Mouse (Mus musculus) stomach, embryonic 16.5 days (tissue): ENCODE measurements around the gene Csgalnact2. TPM values are rescaled to one million over a fixed set of nuclear protein-coding genes. Genes with fewer than 3 reads are reported as not detected.
A peak's percentile ranks its signal among the peaks of the same experiment; 100 is the strongest.

Experiments used
- ATAC-seq: fragments of 200-750 bp; cut with Nextera tagmentation; 2 replicates; pipeline ENCODE4 v1.8.0; 2017; ENCODE audit warnings: moderate number of reproducible peaks, moderate TSS enrichment; ENCODE audit not compliant: insufficient read depth, low FRiP score
- H3K27ac ChIP-seq: fragments of 300-500 bp; sonication (generic); 2 replicates; pipeline ENCODE4 v1.5.1; 2014; ENCODE audit warnings: low read length
- H3K27me3 ChIP-seq: fragments of 300-500 bp; sonication (generic); 2 replicates; pipeline ENCODE4 v1.6.1; 2014; ENCODE audit warnings: low read length, control low read depth, mixed read lengths; ENCODE audit not compliant: control insufficient read depth, insufficient read depth
- H3K36me3 ChIP-seq: fragments of 300-500 bp; sonication (generic); 2 replicates; pipeline ENCODE4 v1.6.1; 2014; ENCODE audit warnings: low read length; ENCODE audit not compliant: control insufficient read depth, insufficient read depth
- H3K4me1 ChIP-seq: fragments of 300-500 bp; sonication (generic); 2 replicates; pipeline ENCODE4 v1.6.1; 2014; ENCODE audit warnings: low read length, control low read depth, mixed read lengths; ENCODE audit not compliant: control insufficient read depth, insufficient read depth
- H3K4me2 ChIP-seq: fragments of 300-500 bp; sonication (generic); 2 replicates; pipeline ENCODE4 v1.6.1; 2014; ENCODE audit warnings: low read depth, low read length, mixed read lengths
- H3K4me3 ChIP-seq: fragments of 300-500 bp; sonication (generic); replicated peaks from 2 replicates; pipeline ENCODE4 v1.5.1; 2014; ENCODE audit warnings: mild to moderate bottlenecking, low read length
- H3K9ac ChIP-seq: fragments of 300-500 bp; sonication (generic); 2 replicates; pipeline ENCODE4 v1.6.1; 2014; ENCODE audit warnings: low read length
- H3K9me3 ChIP-seq: fragments of 300-500 bp; sonication (generic); replicated peaks from 2 replicates; pipeline ENCODE4 v1.6.1; 2016; ENCODE audit warnings: low read length, control low read depth; ENCODE audit not compliant: control insufficient read depth
- WGBS: fragments of 180-500 bp; shearing (Covaris S2); extraction: QIAGEN DNeasy Blood & Tissue Kit; methylation state at CpG from one replicate; pipeline ENCODE4 v1.1.7; 2014; 5-methylcytosine and 5-hydroxymethylcytosine counted together
- polyA plus RNA-seq: library from polyadenylated mRNA; unstranded; fragments of >200 nt; fragmentation: Nextera tagmentation; extraction: Ambion mirVana; gene quantifications from 2 replicates; pipeline ENCODE4 v1.2.1, GENCODE M21; 2015

The Csgalnact2 gene
- polyA plus RNA-seq, 1 experiment from 2014 or later, result 16.8 TPM

- no peaks in the 10 kb centered on the region for H3K36me3 ChIP-seq
- no peak overlapping the region for H3K27ac ChIP-seq
- H3K9me3 ChIP-seq, result no peaks in the 10 kb centered on the region
Observed at GRCm38 (mm10) chr6:118074151-118074550, 64.8 kb downstream of the Csgalnact2 start.

GRCm38 (mm10) chr6:118072176-118072575, 66.8 kb downstream of the Csgalnact2 start:
- ATAC-seq, result no peak
- no peak overlapping the region for H3K27ac ChIP-seq
- no peak overlapping the region for H3K9ac ChIP-seq
- H3K4me2 ChIP-seq, result no peak overlapping the region
- H3K36me3 ChIP-seq, result no peaks in the 10 kb centered on the region
- H3K9me3 ChIP-seq, result no peaks in the 10 kb centered on the region
- no peaks in the 10 kb centered on the region for H3K27me3 ChIP-seq
- H3K4me3 ChIP-seq, result no peak overlapping the region
- peaks cover 1% of the 10 kb centered on the region for H3K4me1 ChIP-seq
- 88% methylated on average over 1 of the region's 1 CpGs for WGBS

More at GRCm38 (mm10) chr6:118074151-118074550, 64.8 kb downstream of the Csgalnact2 start:
- Histone ChIP-seq H3K27me3 (no peaks in the 10 kb centered on the region), H3K9ac (no peak overlapping the region), H3K4me2 (no peak overlapping the region), H3K4me3 (no peak overlapping the region), H3K4me1 (no peaks in the 10 kb centered on the region; the same call in 1 of the 2 replicates)
- no peak for ATAC-seq
- 36% methylated on average over 3 of the region's 3 CpGs for WGBS

- no peak for ATAC-seq
- Histone ChIP-seq H3K4me3 (no peak overlapping the region), H3K27ac (no peak overlapping the region), H3K27me3 (0 out of 2 replicates have a peak, but pooled peaks cover 3% of the 10 kb centered on the region), H3K9ac (no peak overlapping the region), H3K9me3 (no peaks in the 10 kb centered on the region), H3K36me3 (no peaks in the 10 kb centered on the region), H3K4me2 (no peak overlapping the region), H3K4me1 (peaks cover 9% of the 10 kb centered on the region)
- WGBS, result 73% methylated on average over 3 of the region's 3 CpGs
Observed at GRCm38 (mm10) chr6:118071416-118071815, 67.5 kb downstream of the Csgalnact2 start.

- no peaks in the 10 kb centered on the region for H3K9me3 ChIP-seq
- H3K27ac ChIP-seq, result no peak overlapping the region
- no peak overlapping the region for H3K4me2 ChIP-seq
- no peak for ATAC-seq
- H3K4me1 ChIP-seq, result peaks cover 13% of the 10 kb centered on the region
- H3K9ac ChIP-seq, result no peak overlapping the region
- 83% methylated on average over 4 of the region's 4 CpGs for WGBS
- H3K4me3 ChIP-seq, result no peak overlapping the region
- 0 out of 2 replicates have a peak, but pooled peaks cover 3% of the 10 kb centered on the region for H3K27me3 ChIP-seq
- no peaks in the 10 kb centered on the region for H3K36me3 ChIP-seq
Observed at GRCm38 (mm10) chr6:118071013-118071350, 68.0 kb downstream of the Csgalnact2 start.

- Histone ChIP-seq H3K9me3 (no peaks in the 10 kb centered on the region), H3K4me2 (no peak overlapping the region), H3K9ac (no peak overlapping the region), H3K4me3 (no peak overlapping the region), H3K4me1 (peaks cover 18% of the 10 kb centered on the region), H3K27ac (no peak overlapping the region), H3K27me3 (peaks cover 3% of the 10 kb centered on the region; the same call in 1 of the 2 replicates), H3K36me3 (no peaks in the 10 kb centered on the region)
- WGBS, result 57% methylated on average over 5 of the region's 5 CpGs
- ATAC-seq, result no peak
Observed at GRCm38 (mm10) chr6:118070321-118071012, 68.5 kb downstream of the Csgalnact2 start.

GRCm38 (mm10) chr6:118067720-118068119, 71.2 kb downstream of the Csgalnact2 start:
- Histone ChIP-seq H3K4me2 (no peak overlapping the region), H3K27ac (no peak overlapping the region), H3K36me3 (no peaks in the 10 kb centered on the region), H3K27me3 (peaks cover 5% of the 10 kb centered on the region; the same call in 1 of the 2 replicates), H3K9ac (no peak overlapping the region), H3K4me1 (peaks cover 20% of the 10 kb centered on the region), H3K9me3 (no peaks in the 10 kb centered on the region), H3K4me3 (no peak overlapping the region)
- no peak for ATAC-seq
- 70% methylated on average over 7 of the region's 7 CpGs for WGBS

GRCm38 (mm10) chr6:118066199-118067081, 72.5 kb downstream of the Csgalnact2 start:
- H3K4me2 ChIP-seq, result peak overlapping the region; percentile 97
- H3K27ac ChIP-seq, result no peak overlapping the region
- H3K9me3 ChIP-seq, result no peaks in the 10 kb centered on the region
- H3K27me3 ChIP-seq, result peaks cover 5% of the 10 kb centered on the region; the same call in 1 of the 2 replicates
- H3K36me3 ChIP-seq, result no peaks in the 10 kb centered on the region
- H3K9ac ChIP-seq, result peak overlapping the region; percentile 66
- peaks cover 20% of the 10 kb centered on the region for H3K4me1 ChIP-seq
- H3K4me3 ChIP-seq, result peak overlapping the region; percentile 52
- peak; percentile 64; the same call in 1 of the 2 replicates for ATAC-seq
- under 1% methylated on average over 40 of the region's 40 CpGs for whole genome bisulfite sequencing

GRCm38 (mm10) chr6:118065837-118066198, 73.1 kb downstream of the Csgalnact2 start:
- Histone ChIP-seq H3K4me1 (peaks cover 20% of the 10 kb centered on the region), H3K4me3 (peak overlapping the region; percentile 52), H3K4me2 (peak overlapping the region; percentile 97), H3K9me3 (no peaks in the 10 kb centered on the region), H3K27ac (no peak overlapping the region), H3K27me3 (peaks cover 5% of the 10 kb centered on the region; the same call in 1 of the 2 replicates), H3K9ac (peak overlapping the region; percentile 66), H3K36me3 (no peaks in the 10 kb centered on the region)
- WGBS, result 0% methylated on average over 12 of the region's 12 CpGs
- peak; percentile 23; the same call in 1 of the 2 replicates for ATAC-seq
